In genomic region chr2:157174416-157174815, GRCm38 (mm10) we compare ENCODE assay signal across 17 mouse cellular contexts. TPM values are rescaled to one million over a fixed set of nuclear protein-coding genes. Genes with fewer than 3 reads are reported as not detected.
DNase-seq lines count a peak whose midpoint lies in the region; ATAC-seq lines count a peak whose summit lies in the region.
"Had no signal": no experiment of that assay in that cellular context is flagged by ENCODE, and none has a peak within 500 bp of the region (broad histone marks: within the 10 kb centered on the region; RNA-seq: fewer than 3 reads in every experiment).

No protein-coding gene starts in this region.

- no peak overlapping the region for H3K27ac ChIP-seq in forebrain, embryonic 14.5 days (ENCODE audit: low read depth, low read length)
- H3K27ac ChIP-seq: hindbrain, embryonic 12.5 days had no signal

- H3K4me2 ChIP-seq in forebrain, embryonic 14.5 days (ENCODE audit: low read length) = no peak overlapping the region
- H3K4me2 ChIP-seq: heart, embryonic 11.5 days; hindbrain, embryonic 12.5 days had no signal

- H3K4me1 ChIP-seq in forebrain, embryonic 14.5 days (ENCODE audit: control insufficient read depth, insufficient read depth, low read length) = no peaks in the 10 kb centered on the region

- no peaks in the 10 kb centered on the region for H3K27me3 ChIP-seq in forebrain, embryonic 14.5 days (replicated peaks; ENCODE audit: control insufficient read depth, insufficient read depth, low read length)
- H3K27me3 ChIP-seq: hindbrain, embryonic 12.5 days had no signal

- no peak overlapping the region for H3K9ac ChIP-seq in forebrain, embryonic 14.5 days (ENCODE audit: low read length)
- H3K9ac ChIP-seq: hindbrain, embryonic 12.5 days had no signal

- H3K4me3 ChIP-seq in forebrain, embryonic 14.5 days (ENCODE audit: low read depth, low read length) = no peak overlapping the region
- H3K4me3 ChIP-seq: hindbrain, embryonic 12.5 days had no signal

- DNase-seq in kidney, adult 9 months = peak; percentile 7
- DNase-seq in kidney, postnatal 10 days = no peak
- peak; percentile 18 for DNase-seq in lung, postnatal 14 days
- DNase-seq in lung, adult 18-20 months = no peak
- DNase-seq in NIH3T3 (ENCODE audit: low read depth) = peak; percentile 43
- no peak for DNase-seq in forebrain, embryonic 14.5 days (ENCODE audit: low spot score)
- no peak for DNase-seq in left cerebral cortex, adult 18-20 months (ENCODE audit: low spot score in 2 of 2)
- DNase-seq: adrenal gland, adult 8-10 months; cerebellum, adult 8-10 months; heart, postnatal 10 days; kidney, postnatal 14 days; left cerebral cortex, postnatal 4 days; liver; retina, postnatal 1 day had no signal

- ATAC-seq in forebrain, embryonic 14.5 days = no peak
- ATAC-seq: forebrain, embryonic 16.5 days had no signal

- H3K9me3 ChIP-seq in forebrain, embryonic 14.5 days (replicated peaks; ENCODE audit: control insufficient read depth, low read length) = no peaks in the 10 kb centered on the region
- H3K9me3 ChIP-seq: hindbrain, embryonic 12.5 days had no signal

- peaks cover 59% of the 10 kb centered on the region for H3K36me3 ChIP-seq in forebrain, embryonic 14.5 days (ENCODE audit: control insufficient read depth, insufficient read depth, low read length)

- WGBS in forebrain, embryonic 14.5 days = 84% methylated on average over 5 of the region's 5 CpGs

RNA-seq across cellular contexts. Expression of gene Rbl1, which starts 29.9 kb away (rescaled TPM):
- polyA plus RNA-seq in forebrain, embryonic 14.5 days (2014; fragmentation: Nextera tagmentation; extraction: Ambion mirVana) = 12.1 and 16.1 TPM in 2 replicates
- total RNA-seq in left cerebral cortex, adult 18-20 months (2021) = 1 to 10 TPM; 1.4 to 1.8 TPM

RNA-seq across cellular contexts. Expression of gene Samhd1, which starts 39.4 kb away (rescaled TPM):
- 13.6 and 15.6 TPM in 2 replicates for polyA plus RNA-seq in forebrain, embryonic 14.5 days (2014; fragmentation: Nextera tagmentation; extraction: Ambion mirVana)
- 10 to 100 TPM; 12.7 to 13.9 TPM for total RNA-seq in left cerebral cortex, adult 18-20 months (2021)

Comparison
In these comparisons a context has a peak if more than half of its experiments do, and no peak if none do; other contexts are left out.
1. DNase-seq: peak in kidney, adult 9 months (single experiment), lung, postnatal 14 days (single experiment) and NIH3T3 (single experiment); none in kidney, postnatal 10 days (single experiment), lung, adult 18-20 months (0 of 2), forebrain, embryonic 14.5 days (single experiment) and left cerebral cortex, adult 18-20 months (0 of 2).